Mouse (Mus musculus): Measurements from ENCODE around the gene Cxcr5. TPM values are rescaled to one million over a fixed set of nuclear protein-coding genes. Genes with fewer than 3 reads are reported as not detected.

The Cxcr5 gene
- polyA plus RNA-seq, 1 experiment from 2014 or later = not detected

DNA sequence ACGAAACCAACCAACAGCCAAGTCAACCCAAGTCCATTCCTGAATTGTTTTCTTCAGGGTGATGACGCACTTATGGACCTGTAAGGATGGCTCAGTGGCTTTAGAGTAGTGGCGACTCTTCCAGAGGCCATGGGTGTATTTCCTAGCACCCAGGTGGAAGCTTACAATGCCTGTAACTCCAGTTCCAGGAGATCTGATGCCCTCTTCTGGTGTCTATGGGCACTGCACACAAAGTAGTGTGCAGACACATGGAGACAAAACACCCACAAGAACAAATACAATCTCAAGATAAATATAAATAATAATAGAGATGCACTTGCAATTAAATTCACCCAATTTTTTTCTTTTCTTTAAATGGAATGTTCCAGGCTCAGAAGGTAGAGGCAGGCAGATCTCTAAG is 85.7 kb downstream of the Cxcr5 start:
- H3K4me2 ChIP-seq = no peak overlapping the region
- H3K27ac ChIP-seq (ENCODE audit: poor library complexity, severe bottlenecking) = no peak overlapping the region
- WGBS = 88% methylated on average over 3 of the region's 3 CpGs
- no peak for ATAC-seq (ENCODE audit: insufficient number of reproducible peaks, low FRiP score)
- peaks cover 19% of the 10 kb centered on the region for H3K4me1 ChIP-seq (replicated peaks)
- H3K4me3 ChIP-seq = no peak overlapping the region
- no peaks in the 10 kb centered on the region for H3K27me3 ChIP-seq (replicated peaks)
- no peak overlapping the region for H3K9ac ChIP-seq
- no peaks in the 10 kb centered on the region for H3K9me3 ChIP-seq (replicated peaks)
- H3K36me3 ChIP-seq = no peaks in the 10 kb centered on the region

DNA sequence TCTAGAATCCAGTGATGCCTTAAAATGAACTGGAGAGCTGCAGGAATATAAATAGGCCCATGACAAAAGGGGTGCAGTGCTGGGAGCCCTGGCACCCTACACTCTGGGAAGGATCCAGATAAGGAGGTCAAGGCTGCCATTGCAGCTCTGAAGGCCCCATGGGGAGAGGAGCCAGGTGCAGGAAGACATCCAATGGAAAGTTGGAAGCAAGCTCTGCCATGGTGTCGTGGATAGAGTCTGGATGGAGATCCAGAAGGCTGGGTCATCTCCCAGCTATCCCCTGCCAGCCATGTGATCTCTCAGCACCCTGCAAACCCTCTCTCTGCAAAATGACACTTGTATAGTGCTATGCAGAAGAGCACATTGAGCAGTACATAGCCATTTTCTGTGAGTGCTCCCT is 87.3 kb downstream of the Cxcr5 start:
- Histone ChIP-seq H3K9me3 (replicated peaks) (no peaks in the 10 kb centered on the region), H3K27ac (ENCODE audit: poor library complexity, severe bottlenecking) (no peak overlapping the region), H3K4me2 (no peak overlapping the region), H3K36me3 (no peaks in the 10 kb centered on the region), H3K27me3 (replicated peaks) (peaks cover 9% of the 10 kb centered on the region), H3K4me1 (replicated peaks) (peaks cover 15% of the 10 kb centered on the region), H3K4me3 (no peak overlapping the region), H3K9ac (no peak overlapping the region)
- ATAC-seq (ENCODE audit: insufficient number of reproducible peaks, low FRiP score) = no peak
- WGBS = 18% methylated on average over 1 of the region's 1 CpGs

DNA sequence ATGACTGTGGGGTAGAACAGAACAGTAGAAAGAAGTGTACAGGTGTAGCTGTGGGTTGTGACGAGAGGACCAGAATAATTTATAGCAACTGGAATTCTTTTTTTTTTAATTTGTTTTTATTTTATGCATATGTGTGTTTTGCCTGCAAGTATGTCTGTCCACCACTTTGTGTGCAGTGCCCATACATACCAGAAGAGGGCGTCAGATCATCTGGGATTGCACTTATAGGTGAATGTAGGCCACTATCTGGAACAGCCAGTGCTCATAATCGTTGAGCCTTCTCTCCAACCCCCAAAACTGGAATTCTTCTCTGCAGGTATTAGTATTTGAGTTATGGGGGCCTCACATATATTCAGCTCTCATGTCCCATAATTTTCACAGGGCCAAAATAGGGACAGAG is 88.5 kb downstream of the Cxcr5 start:
- Histone ChIP-seq H3K27ac (ENCODE audit: poor library complexity, severe bottlenecking) (no peak overlapping the region), H3K4me1 (replicated peaks) (peaks cover 15% of the 10 kb centered on the region), H3K4me2 (no peak overlapping the region), H3K9me3 (replicated peaks) (no peaks in the 10 kb centered on the region), H3K27me3 (replicated peaks) (peaks cover 15% of the 10 kb centered on the region), H3K4me3 (no peak overlapping the region), H3K36me3 (no peaks in the 10 kb centered on the region), H3K9ac (no peak overlapping the region)
- WGBS = 58% methylated on average over 3 of the region's 3 CpGs
- ATAC-seq (ENCODE audit: insufficient number of reproducible peaks, low FRiP score) = no peak

DNA sequence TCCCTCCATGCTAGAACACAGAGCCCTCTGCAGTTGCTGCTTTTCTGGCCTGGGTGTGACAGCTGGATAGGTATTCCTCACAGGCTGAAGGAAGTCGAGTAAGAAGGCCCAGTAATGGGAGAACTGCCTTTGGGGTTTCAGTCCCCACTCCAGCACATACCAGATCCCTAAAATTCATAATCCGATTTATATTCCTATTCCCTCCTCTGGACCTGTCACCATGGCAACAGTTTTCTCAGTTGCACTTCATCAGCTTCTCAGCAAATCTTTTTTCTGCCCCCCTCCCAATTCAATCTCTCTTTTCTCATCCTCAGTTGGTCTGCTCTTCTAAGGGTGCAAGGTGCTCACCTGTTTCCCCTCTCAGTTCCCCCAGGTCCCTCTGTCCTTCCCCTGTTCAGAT is 92.9 kb downstream of the Cxcr5 start:
- no peaks in the 10 kb centered on the region for H3K4me1 ChIP-seq (replicated peaks)
- WGBS = 55% methylated on average over 2 of the region's 2 CpGs
- peaks cover 17% of the 10 kb centered on the region for H3K27me3 ChIP-seq (replicated peaks)
- H3K9me3 ChIP-seq (replicated peaks) = no peaks in the 10 kb centered on the region
- no peak overlapping the region for H3K9ac ChIP-seq
- H3K4me3 ChIP-seq = no peak overlapping the region
- no peaks in the 10 kb centered on the region for H3K36me3 ChIP-seq
- H3K4me2 ChIP-seq = no peak overlapping the region
- ATAC-seq (ENCODE audit: insufficient number of reproducible peaks, low FRiP score) = no peak
- no peak overlapping the region for H3K27ac ChIP-seq (ENCODE audit: poor library complexity, severe bottlenecking)

DNA sequence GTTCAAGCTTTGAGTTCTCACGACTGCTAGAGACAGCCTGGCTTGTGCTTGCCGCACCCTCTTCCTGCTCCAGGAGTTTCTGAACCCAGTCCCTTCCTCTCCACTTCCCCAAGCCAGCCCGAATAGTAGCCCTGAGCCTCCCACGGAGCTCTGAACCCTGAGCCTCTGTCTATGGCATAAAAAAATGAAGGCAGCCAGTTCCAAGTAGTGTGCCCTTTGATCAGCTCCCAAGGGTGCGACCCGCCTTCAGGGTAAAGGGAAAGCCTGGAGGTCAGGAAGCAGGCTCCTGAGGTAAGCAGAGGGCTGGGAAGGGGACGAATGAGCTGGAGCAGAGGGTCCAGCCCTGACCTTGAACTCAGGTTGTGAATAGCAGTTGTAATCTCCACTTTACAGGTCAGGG is 93.5 kb downstream of the Cxcr5 start:
- Histone ChIP-seq H3K36me3 (no peaks in the 10 kb centered on the region), H3K9ac (no peak overlapping the region), H3K4me1 (replicated peaks) (no peaks in the 10 kb centered on the region), H3K4me3 (no peak overlapping the region), H3K27me3 (replicated peaks) (peaks cover 17% of the 10 kb centered on the region), H3K9me3 (replicated peaks) (no peaks in the 10 kb centered on the region), H3K4me2 (no peak overlapping the region), H3K27ac (ENCODE audit: poor library complexity, severe bottlenecking) (no peak overlapping the region)
- ATAC-seq (ENCODE audit: insufficient number of reproducible peaks, low FRiP score) = no peak
- 53% methylated on average over 7 of the region's 7 CpGs for WGBS

DNA sequence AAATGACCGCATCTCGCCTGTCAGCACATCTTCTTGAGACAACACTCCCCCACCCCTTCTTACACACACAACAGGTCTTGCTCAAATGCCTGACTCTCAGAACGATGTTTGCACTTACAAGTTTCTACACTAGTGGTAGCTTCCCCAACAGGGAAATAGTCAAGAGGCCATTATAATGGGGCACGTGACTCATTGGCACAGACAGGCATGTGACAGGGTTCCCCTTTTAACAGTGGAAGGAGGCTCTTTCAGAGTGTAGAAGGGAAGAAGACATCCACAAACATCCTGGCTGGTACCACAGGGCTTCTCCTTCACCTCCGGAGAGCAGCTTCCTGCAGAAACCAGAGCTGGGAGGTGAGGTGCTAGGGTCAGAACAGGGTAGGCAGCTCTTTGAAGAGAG is 99.7 kb downstream of the Cxcr5 start:
- Histone ChIP-seq H3K27me3 (replicated peaks) (peaks cover 18% of the 10 kb centered on the region), H3K4me1 (replicated peaks) (no peaks in the 10 kb centered on the region), H3K4me3 (no peak overlapping the region), H3K27ac (ENCODE audit: poor library complexity, severe bottlenecking) (no peak overlapping the region), H3K9me3 (replicated peaks) (no peaks in the 10 kb centered on the region), H3K4me2 (no peak overlapping the region), H3K9ac (no peak overlapping the region), H3K36me3 (no peaks in the 10 kb centered on the region)
- WGBS = 76% methylated on average over 5 of the region's 5 CpGs
- no peak for ATAC-seq (ENCODE audit: insufficient number of reproducible peaks, low FRiP score)

Other genes starting within 250 kb of the Cxcr5 start
- gene C2cd2l, start 241.6 kb downstream of the Cxcr5 start, polyA plus RNA-seq (2016; fragmentation: Nextera tagmentation; extraction: Ambion mirVana) = 8.6 and 10.3 TPM in 2 replicates
- 29.7 and 31.4 TPM in 2 replicates for gene Dpagt1, start 235.9 kb downstream of the Cxcr5 start, polyA plus RNA-seq (2016; fragmentation: Nextera tagmentation; extraction: Ambion mirVana)
- gene H2afx, start 227.2 kb downstream of the Cxcr5 start, polyA plus RNA-seq (2016; fragmentation: Nextera tagmentation; extraction: Ambion mirVana) = 221 and 231 TPM in 2 replicates
- 158 and 176 TPM in 2 replicates for gene Hmbs, start 217.6 kb downstream of the Cxcr5 start, polyA plus RNA-seq (2016; fragmentation: Nextera tagmentation; extraction: Ambion mirVana)
- 19.7 and 21.8 TPM in 2 replicates for gene Vps11, start 200.2 kb downstream of the Cxcr5 start, polyA plus RNA-seq (2016; fragmentation: Nextera tagmentation; extraction: Ambion mirVana)
- 21.5 and 23.6 TPM in 2 replicates for gene Hyou1, start 182.4 kb downstream of the Cxcr5 start, polyA plus RNA-seq (2016; fragmentation: Nextera tagmentation; extraction: Ambion mirVana)
- gene Slc37a4, start 165.0 kb downstream of the Cxcr5 start, polyA plus RNA-seq (2016; fragmentation: Nextera tagmentation; extraction: Ambion mirVana) = 28.1 and 33.0 TPM in 2 replicates
- 1,234 and 1,239 TPM in 2 replicates for gene Rps25, start 154.7 kb downstream of the Cxcr5 start, polyA plus RNA-seq (2016; fragmentation: Nextera tagmentation; extraction: Ambion mirVana)
- gene Trappc4, start 154.3 kb downstream of the Cxcr5 start, polyA plus RNA-seq (2016; fragmentation: Nextera tagmentation; extraction: Ambion mirVana) = 82.6 and 85.2 TPM in 2 replicates
- 19.1 and 21.6 TPM in 2 replicates for gene Ccdc84, start 143.3 kb downstream of the Cxcr5 start, polyA plus RNA-seq (2016; fragmentation: Nextera tagmentation; extraction: Ambion mirVana)
- not detected in 2 replicates for gene Foxr1, start 120.7 kb downstream of the Cxcr5 start, polyA plus RNA-seq (2016; fragmentation: Nextera tagmentation; extraction: Ambion mirVana)
- 0.42 TPM in 1 of 2 replicates, not detected in the other for gene Upk2, start 106.9 kb downstream of the Cxcr5 start, polyA plus RNA-seq (2016; fragmentation: Nextera tagmentation; extraction: Ambion mirVana)
- 11.3 and 12.3 TPM in 2 replicates for gene Bcl9l, start 79.1 kb downstream of the Cxcr5 start, polyA plus RNA-seq (2016; fragmentation: Nextera tagmentation; extraction: Ambion mirVana)
- 12.4 and 13.5 TPM in 2 replicates for gene Ddx6, start 43.0 kb upstream of the Cxcr5 start, polyA plus RNA-seq (2016; fragmentation: Nextera tagmentation; extraction: Ambion mirVana)
- gene Treh, start 111.4 kb upstream of the Cxcr5 start, polyA plus RNA-seq (2016; fragmentation: Nextera tagmentation; extraction: Ambion mirVana) = not detected in 2 replicates
- gene Phldb1, start 173.3 kb upstream of the Cxcr5 start, polyA plus RNA-seq (2016; fragmentation: Nextera tagmentation; extraction: Ambion mirVana) = 34.8 and 36.9 TPM in 2 replicates
- gene Arcn1, start 206.0 kb upstream of the Cxcr5 start, polyA plus RNA-seq (2016; fragmentation: Nextera tagmentation; extraction: Ambion mirVana) = 151 and 160 TPM in 2 replicates
- 63.1 and 71.9 TPM in 2 replicates for gene Ift46, start 206.0 kb upstream of the Cxcr5 start, polyA plus RNA-seq (2016; fragmentation: Nextera tagmentation; extraction: Ambion mirVana)
- gene Tmem25, start 237.4 kb upstream of the Cxcr5 start, polyA plus RNA-seq (2016; fragmentation: Nextera tagmentation; extraction: Ambion mirVana) = 2.2 and 2.4 TPM in 2 replicates
- gene Ttc36, start 241.2 kb upstream of the Cxcr5 start, polyA plus RNA-seq (2016; fragmentation: Nextera tagmentation; extraction: Ambion mirVana) = not detected in 2 replicates